Mouse (Mus musculus): ENCODE data around the gene Gm8914.
"Not testable (repeated sequence)": the region's sequence is repeated elsewhere in the genome, so short reads cannot be mapped to it uniquely, and the experiment has no call there.

Gene Gm8914

DNA sequence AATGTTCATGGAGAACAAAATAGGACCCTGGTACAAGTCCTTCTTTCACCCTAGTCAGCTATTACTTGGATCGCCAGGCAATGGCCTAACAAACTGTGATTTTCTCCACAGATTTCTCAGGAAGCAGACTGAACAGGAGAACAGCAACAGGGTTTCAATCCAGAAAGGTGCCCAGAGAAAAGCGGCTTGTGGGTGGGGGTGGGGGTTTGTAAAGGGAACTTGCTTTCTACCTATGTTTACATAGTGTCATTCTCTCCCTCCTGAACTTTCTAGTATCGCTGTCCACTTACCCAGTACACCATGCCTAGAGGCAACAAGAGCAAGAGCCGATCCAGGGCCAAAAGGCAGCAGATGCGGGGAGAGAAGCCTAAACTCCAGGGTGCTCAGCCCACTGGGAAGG, at the start of gene Gm8914:
Gene Gm8914 (plus strand): TSS at position 301 of the 400 bp plus-strand sequence.
- DNase-seq (ENCODE audit: low spot score in 2 of 2) = not testable (repeated sequence)

Measured in urinary bladder, postnatal 36 days (tissue).